Mouse (Mus musculus): ENCODE data around the gene H2afx.
"Not testable (repeated sequence)": the region's sequence is repeated elsewhere in the genome, so short reads cannot be mapped to it uniquely, and the experiment has no call there.

GRCm38 (mm10) chr9:44336513-44336912 is 2.0 kb downstream of the H2afx start:
- peak; percentile 54 for TF ChIP-seq POLR2AphosphoS2 (IDR thresholded peaks at IDR 0.05; ENCODE audit: insufficient read length, low read depth)
- TF ChIP-seq POLR2A (IDR thresholded peaks at IDR 0.05; ENCODE audit: insufficient read length, low read depth); USF1 (IDR thresholded peaks at IDR 0.05; ENCODE audit: low read depth): not testable (repeated sequence)
